Mouse (Mus musculus) left cerebral cortex, postnatal 25 days (tissue): Measurements from ENCODE around the gene Kcnip2. TPM values are rescaled to one million over a fixed set of nuclear protein-coding genes. Genes with fewer than 3 reads are reported as not detected.

ENCODE experiments used
- DNase-seq, 2 experiments: peaks; one replicate each; pipeline ENCODE4 v3.0.0; 2022; ENCODE audit warnings: low spot score in 2 of 2, mixed read lengths in 1 of 2
- intact Hi-C: fragments of 180-260 bp; cut with DNase I; formaldehyde crosslinking; loops from one replicate; pipeline ENCODE4 v1.15.1; 2025
- total RNA-seq, 2 experiments: library from RNA; stranded (reverse); gene quantifications; 2 replicates each; pipeline ENCODE4 v1.2.3; 2021

Gene Kcnip2
- 100 to 1,000 TPM; 141 to 165 TPM for total RNA-seq

DNA sequence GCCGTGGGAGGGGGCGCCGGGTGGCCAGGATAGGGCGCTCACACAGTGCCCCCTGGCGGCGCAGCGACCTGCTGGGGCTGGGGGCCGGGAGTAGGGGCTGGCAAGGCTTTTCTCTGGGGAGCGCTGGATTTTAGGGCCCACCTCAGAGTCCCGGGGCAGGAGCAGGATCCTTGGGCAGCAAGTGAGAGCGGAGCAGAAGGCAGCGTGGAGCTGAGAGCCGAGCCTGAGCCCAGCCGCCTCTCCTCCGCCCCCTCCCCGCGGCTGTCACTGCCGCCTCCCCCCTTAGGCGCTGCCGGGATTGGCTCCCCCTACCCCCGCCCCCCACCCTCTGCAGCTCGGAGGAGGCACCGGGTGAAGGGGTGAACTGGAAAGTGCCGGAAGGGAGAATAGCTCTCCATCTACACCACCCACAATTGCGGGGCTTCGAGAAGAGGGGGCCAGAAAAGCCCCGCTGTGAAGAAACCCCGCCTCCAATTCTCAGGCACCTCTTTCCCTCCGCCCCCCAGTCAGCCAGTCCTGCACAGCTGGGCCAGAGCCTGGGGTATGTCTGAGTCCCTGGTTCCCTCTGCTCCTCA is at the start of gene Kcnip2:
Kcnip2 (minus strand) TSS at position 231 of the 575 bp plus-strand sequence.
- DNase-seq: peak; percentile 59 to 63
- intact Hi-C loops: loop anchor here (5.0 kb wide), 1 partner anchor 56 kb away; no protein-coding TSS in a partner anchor

GRCm38 (mm10) chr19:45855284-45855920 is 39.5 kb upstream of the Kcnip2 start:
- DNase-seq: no peak
- intact Hi-C loops: no loop called here

DNA sequence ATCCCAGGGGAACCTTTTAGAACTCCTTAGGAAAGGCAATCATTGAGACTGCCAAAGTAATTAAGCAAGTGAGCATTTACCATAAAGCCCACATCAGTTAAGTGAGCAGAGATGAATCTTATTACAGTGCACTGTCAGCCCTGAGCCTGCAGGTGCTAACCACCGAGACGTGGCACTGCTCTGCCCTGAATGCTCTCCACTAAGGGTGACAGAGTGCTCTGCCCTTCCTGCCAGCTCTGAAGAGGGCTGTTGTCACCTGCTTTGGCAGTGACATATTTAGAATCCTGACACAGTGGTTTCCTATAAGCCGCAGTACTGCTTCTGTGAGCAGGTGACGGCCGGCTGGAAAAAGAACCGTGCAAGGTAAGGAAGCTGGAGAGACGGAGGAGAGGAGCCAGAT is 38.7 kb upstream of the Kcnip2 start:
- no peak for DNase-seq
- intact Hi-C loops: no loop called here

- intact Hi-C loops: no loop called here
- no peak for DNase-seq
Measured at GRCm38 (mm10) chr19:45847733-45848093, 31.9 kb upstream of the Kcnip2 start.

GRCm38 (mm10) chr19:45847016-45847732 is 31.3 kb upstream of the Kcnip2 start:
- intact Hi-C loops: no loop called here
- no peak for DNase-seq

GRCm38 (mm10) chr19:45844209-45844608 is 28.3 kb upstream of the Kcnip2 start:
- peak in 1 of 2 experiments; percentile 29 for DNase-seq
- intact Hi-C loops: no loop called here

DNA sequence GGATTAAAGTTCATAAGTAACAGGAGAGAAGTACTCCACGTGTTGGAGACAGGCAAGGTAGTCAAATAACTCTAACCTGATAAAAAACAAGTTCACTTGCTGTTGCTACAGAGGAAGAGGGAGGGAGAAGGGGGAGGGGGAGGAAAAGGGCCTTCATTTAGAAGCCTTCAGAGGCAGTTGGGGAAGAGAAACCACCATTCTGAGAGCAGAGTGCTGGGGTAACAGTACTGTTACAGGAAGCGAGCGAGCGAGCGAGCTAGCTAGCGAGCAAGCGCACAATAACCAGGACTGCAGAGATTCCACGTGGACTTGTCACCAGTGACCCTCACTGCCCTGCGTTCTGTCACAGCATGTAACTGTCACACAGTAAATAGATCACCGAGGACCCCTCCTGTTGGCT is 27.6 kb upstream of the Kcnip2 start:
- intact Hi-C loops: no loop called here
- DNase-seq: no peak

DNA sequence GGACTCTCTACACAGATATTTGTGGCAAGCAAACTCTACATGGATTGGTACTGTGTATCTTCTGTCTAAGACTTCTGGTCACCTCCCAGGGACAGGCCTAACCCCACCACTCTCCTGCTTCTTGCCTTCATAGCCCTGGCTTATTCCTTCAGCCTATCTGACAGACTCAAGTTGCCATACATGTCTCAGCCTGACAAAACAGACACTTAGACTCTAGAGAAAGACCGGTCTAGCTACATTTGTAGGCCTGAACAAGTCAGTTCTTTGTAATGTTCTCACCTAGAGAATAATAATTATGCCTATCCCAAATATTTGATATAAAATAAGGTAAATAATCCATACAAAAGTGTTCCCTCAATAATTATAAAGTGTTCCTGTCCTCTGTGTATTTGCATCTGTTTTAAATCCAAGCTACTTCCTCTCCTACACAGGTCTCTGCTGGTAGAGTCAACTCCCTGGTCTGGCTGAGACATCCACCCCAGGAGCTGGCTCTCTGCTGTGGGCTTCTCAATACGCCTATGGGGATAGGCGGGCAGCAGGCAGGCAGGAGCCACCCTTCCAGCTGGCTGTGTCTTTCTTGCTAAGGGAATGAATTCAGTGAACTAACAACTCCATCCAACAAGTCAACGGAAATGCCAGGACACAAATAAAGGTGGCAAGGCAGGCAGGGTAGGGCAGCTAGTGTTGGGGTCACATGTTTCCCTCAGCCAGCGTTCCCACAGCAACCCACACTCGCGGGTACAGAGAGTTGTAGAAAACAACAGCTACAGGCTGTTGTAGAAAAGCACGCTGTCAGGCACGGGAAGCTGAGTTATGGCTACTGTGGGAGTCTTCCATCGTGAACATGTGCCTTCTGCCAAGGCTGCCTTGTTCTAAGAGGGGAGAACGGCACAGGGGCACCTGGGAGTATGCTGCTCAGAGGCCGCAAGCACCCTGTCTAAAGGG is 21.5 kb upstream of the Kcnip2 start:
- intact Hi-C loops: no loop called here
- peak in 1 of 2 experiments; percentile 32 for DNase-seq

DNA sequence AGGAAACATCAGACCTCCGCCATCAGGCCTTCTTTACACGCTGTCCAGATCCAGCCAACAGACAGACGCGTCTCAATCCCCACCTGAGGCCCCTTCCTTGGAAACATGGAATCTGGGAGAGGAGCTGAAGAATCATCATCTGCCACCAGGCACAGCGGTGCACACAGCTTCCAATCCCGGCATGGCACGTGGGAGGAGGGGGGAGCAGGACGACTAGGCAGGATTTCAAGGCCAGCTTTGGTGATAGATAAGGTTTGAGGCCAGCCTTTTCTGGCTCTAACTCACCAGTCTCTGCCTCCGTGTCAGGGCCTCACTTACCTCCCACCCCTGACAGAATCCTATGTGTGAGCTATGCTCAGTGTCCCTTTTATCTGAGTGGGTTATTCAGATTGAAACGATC is 19.6 kb upstream of the Kcnip2 start:
- no peak for DNase-seq
- intact Hi-C loops: no loop called here

GRCm38 (mm10) chr19:45833665-45834064 is 17.8 kb upstream of the Kcnip2 start:
- intact Hi-C loops: no loop called here
- no peak for DNase-seq

GRCm38 (mm10) chr19:45830679-45831078 is 14.8 kb upstream of the Kcnip2 start:
- intact Hi-C loops: no loop called here
- no peak for DNase-seq

- intact Hi-C loops: no loop called here
Measured at GRCm38 (mm10) chr19:45827736-45828135, 11.9 kb upstream of the Kcnip2 start.

DNA sequence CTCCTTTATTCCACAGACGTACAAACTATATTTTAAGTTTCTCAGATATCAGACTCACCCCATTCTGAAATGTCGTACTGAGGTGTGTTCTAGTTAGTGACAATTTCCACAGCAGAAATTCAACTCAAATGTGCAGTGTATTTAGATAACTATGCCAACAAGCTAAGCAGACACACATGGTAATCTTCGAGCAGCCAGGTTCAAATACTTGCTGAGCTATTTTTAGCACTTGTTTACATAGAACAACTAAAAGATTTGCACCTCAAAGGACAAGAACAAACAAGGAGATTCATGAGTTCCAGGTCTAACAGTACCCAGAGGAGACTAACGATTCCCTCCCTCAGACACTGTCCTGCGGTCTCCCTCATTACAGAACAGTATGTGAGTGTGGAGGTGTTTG is 11.3 kb upstream of the Kcnip2 start:
- intact Hi-C loops: no loop called here
- DNase-seq: no peak

More at GRCm38 (mm10) chr19:45827736-45828135, 11.9 kb upstream of the Kcnip2 start:
- DNase-seq: no peak

DNA sequence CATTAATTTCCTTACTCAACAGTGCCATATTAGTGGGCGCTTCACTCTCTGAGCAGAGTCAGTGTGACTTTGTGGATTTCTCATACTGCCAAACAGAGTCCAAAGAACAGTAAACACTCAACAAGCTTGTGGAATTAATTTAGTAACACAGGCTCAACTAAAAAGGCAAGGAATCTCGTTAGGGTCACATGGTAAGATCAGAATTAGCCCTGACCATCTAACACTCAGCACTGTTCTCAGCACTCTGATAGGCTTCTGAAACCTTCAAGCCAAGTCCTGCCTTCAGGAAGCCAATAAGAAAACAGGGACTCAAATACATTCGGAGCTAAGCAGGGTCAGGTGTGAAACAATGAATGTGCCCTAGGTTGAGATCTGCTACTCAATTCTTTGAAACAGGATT is 10.3 kb upstream of the Kcnip2 start:
- intact Hi-C loops: no loop called here

GRCm38 (mm10) chr19:45821832-45822231 is 6.0 kb upstream of the Kcnip2 start:
- no peak for DNase-seq
- intact Hi-C loops: no loop called here

More for the DNA sequence above, 10.3 kb upstream of the Kcnip2 start:
- DNase-seq: no peak

- DNase-seq: peak; percentile 30 to 75
- intact Hi-C loops: loop anchor here (5.0 kb wide), 1 partner anchor 54 kb away; no protein-coding TSS in a partner anchor
Measured at GRCm38 (mm10) chr19:45817816-45818490, 2.1 kb upstream of the Kcnip2 start.

GRCm38 (mm10) chr19:45816727-45817126 is 866 bp upstream of the Kcnip2 start:
- no peak for DNase-seq
- intact Hi-C loops: loop anchor here (5.0 kb wide), 1 partner anchor 56 kb away; no protein-coding TSS in a partner anchor

DNA sequence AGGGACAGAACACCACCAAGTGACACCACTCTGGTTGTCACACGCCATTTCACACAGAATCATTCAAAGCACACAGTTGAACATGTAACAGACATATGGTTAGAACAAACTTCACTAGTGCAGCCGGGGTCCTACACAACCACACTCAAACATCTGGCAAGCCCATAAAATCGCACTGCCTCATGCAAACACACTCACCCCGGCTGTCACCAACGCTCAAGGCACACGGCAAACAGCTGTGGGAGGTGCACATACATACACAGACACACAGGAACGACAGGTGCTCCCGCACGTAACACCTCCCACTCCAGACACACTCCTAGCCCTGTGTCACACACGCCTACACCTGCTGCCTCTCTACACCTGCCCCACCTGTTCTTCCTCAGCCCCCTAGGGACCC is 691 bp downstream of the Kcnip2 start:
- DNase-seq: peak; percentile 37 to 50
- intact Hi-C loops: loop anchor here (5.0 kb wide), 1 partner anchor 57 kb away; no protein-coding TSS in a partner anchor

DNA sequence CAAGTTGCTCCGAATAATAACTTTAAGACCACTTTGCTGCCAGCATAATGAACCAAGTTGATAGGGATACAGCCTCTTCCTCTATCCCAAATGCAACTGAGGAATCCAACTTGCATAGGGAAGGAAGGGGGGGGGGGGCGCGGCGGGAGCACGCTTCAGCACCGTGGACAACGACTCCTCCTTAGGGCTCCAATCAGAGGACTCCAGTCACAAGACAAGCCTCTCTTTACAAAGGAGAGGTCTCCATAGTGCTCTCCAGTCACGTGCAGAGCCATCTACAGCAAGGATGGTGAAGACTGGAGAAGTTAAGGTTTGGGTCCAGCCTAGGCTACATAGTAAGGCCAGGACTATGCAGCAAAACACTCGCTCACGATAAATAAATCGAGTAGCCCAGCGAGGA is 2.1 kb downstream of the Kcnip2 start:
- DNase-seq: no peak
- intact Hi-C loops: loop anchor here (1.0 to 2.0 kb wide), 2 partner anchors 140 to 201 kb away; no protein-coding TSS in a partner anchor
